Mouse (Mus musculus) forebrain, embryonic 11.5 days (tissue): ENCODE data around the gene Ap3d1. TPM values are rescaled to one million over a fixed set of nuclear protein-coding genes. Genes with fewer than 3 reads are reported as not detected.
A peak's percentile ranks its signal among the peaks of the same experiment; 100 is the strongest.

ENCODE experiments used
- ATAC-seq: fragments of 200-750 bp; cut with Nextera tagmentation; replicated peaks from 2 replicates; pipeline ENCODE4 v1.8.0; 2017; ENCODE audit warnings: moderate TSS enrichment; ENCODE audit not compliant: low FRiP score
- DNase-seq: peaks from one replicate; pipeline ENCODE4 v3.0.0-alpha.2; 2017; ENCODE audit warnings: low spot score
- H3K27ac ChIP-seq: fragments of 300-500 bp; sonication (generic); 2 replicates; pipeline ENCODE4 v1.5.1; 2014; ENCODE audit warnings: low read depth, low read length
- H3K27me3 ChIP-seq: fragments of 300-500 bp; sonication (generic); 2 replicates; pipeline ENCODE4 v1.6.1; 2014; ENCODE audit warnings: mild to moderate bottlenecking, low read length, mixed read lengths; ENCODE audit not compliant: control insufficient read depth, insufficient read depth
- H3K36me3 ChIP-seq: fragments of 300-500 bp; sonication (generic); 2 replicates; pipeline ENCODE4 v1.6.1; 2014; ENCODE audit warnings: mild to moderate bottlenecking, low read length, moderate library complexity, mixed read lengths; ENCODE audit not compliant: control insufficient read depth, insufficient read depth
- H3K4me1 ChIP-seq: fragments of 300-500 bp; sonication (generic); replicated peaks from 2 replicates; pipeline ENCODE4 v1.6.1; 2014; ENCODE audit warnings: low read length, mixed read lengths; ENCODE audit not compliant: control insufficient read depth, insufficient read depth
- H3K4me2 ChIP-seq: fragments of 300-500 bp; sonication (generic); 2 replicates; pipeline ENCODE4 v1.6.1; 2014; ENCODE audit warnings: low read depth, mild to moderate bottlenecking, low read length, moderate library complexity, mixed read lengths; ENCODE audit not compliant: severe bottlenecking
- H3K4me3 ChIP-seq: fragments of 300-500 bp; sonication (generic); 2 replicates; pipeline ENCODE4 v1.5.1; 2014; ENCODE audit warnings: low read depth, low read length
- H3K9ac ChIP-seq: fragments of 300-500 bp; sonication (generic); 2 replicates; pipeline ENCODE4 v1.6.1; 2014; ENCODE audit warnings: low read length
- H3K9me3 ChIP-seq: fragments of 300-500 bp; sonication (generic); 2 replicates; pipeline ENCODE4 v1.6.1; 2016; ENCODE audit warnings: low read length, mixed read lengths; ENCODE audit not compliant: control insufficient read depth
- WGBS: fragments of 180-500 bp; shearing (Covaris S2); extraction: QIAGEN DNeasy Blood & Tissue Kit; methylation state at CpG from one replicate; pipeline ENCODE4 v1.1.7; 2014; 5-methylcytosine and 5-hydroxymethylcytosine counted together
- polyA plus RNA-seq: library from polyadenylated mRNA; unstranded; fragments of >200 nt; fragmentation: Nextera tagmentation; extraction: Ambion mirVana; gene quantifications from 2 replicates; pipeline ENCODE4 v1.2.1, GENCODE M21; 2014

Gene Ap3d1
- polyA plus RNA-seq = 84.2 and 86.3 TPM in 2 replicates

GRCm38 (mm10) chr10:80742180-80742978, at the start of gene Ap3d1:
Ap3d1 (minus strand) TSS chr10:80742264.
- no peaks in the 10 kb centered on the region for H3K27me3 ChIP-seq
- H3K36me3 ChIP-seq = no peaks in the 10 kb centered on the region; the same call in 1 of the 2 replicates
- peak; percentile 96 for DNase-seq
- peak within 1 kb of the TSS; percentile 99 for H3K4me3 ChIP-seq
- H3K4me2 ChIP-seq = peak within 1 kb of the TSS; percentile 86
- H3K9ac ChIP-seq = peak within 1 kb of the TSS; percentile 95
- 3% methylated on average over 25 of the region's 25 CpGs for WGBS
- H3K27ac ChIP-seq = 0 out of 2 replicates have a peak within 1 kb of the TSS, but pooled peaks have one; percentile 18
- no peaks in the 10 kb centered on the region for H3K9me3 ChIP-seq
- H3K4me1 ChIP-seq = peaks cover 14% of the 10 kb centered on the region
- ATAC-seq = peak; percentile 99

GRCm38 (mm10) chr10:80791476-80792174, 49.6 kb upstream of the Ap3d1 start:
- WGBS = 84% methylated on average over 33 of the region's 33 CpGs
- Histone ChIP-seq H3K9ac (no peak overlapping the region), H3K9me3 (no peaks in the 10 kb centered on the region), H3K36me3 (peaks cover 39% of the 10 kb centered on the region), H3K4me1 (peaks cover 2% of the 10 kb centered on the region; the same call in 1 of the 2 replicates), H3K4me3 (no peak overlapping the region), H3K27me3 (no peaks in the 10 kb centered on the region), H3K4me2 (no peak overlapping the region), H3K27ac (no peak overlapping the region)
- DNase-seq (no peak), ATAC-seq (no peak)

- H3K4me3 ChIP-seq = no peak overlapping the region
- DNase-seq (no peak), ATAC-seq (no peak)
- H3K36me3 ChIP-seq = peaks cover 39% of the 10 kb centered on the region
- H3K4me1 ChIP-seq = no peaks in the 10 kb centered on the region
- no peaks in the 10 kb centered on the region for H3K9me3 ChIP-seq
- no peaks in the 10 kb centered on the region for H3K27me3 ChIP-seq
- H3K27ac ChIP-seq = no peak overlapping the region
- no peak overlapping the region for H3K4me2 ChIP-seq
- no peak overlapping the region for H3K9ac ChIP-seq
- WGBS = 93% methylated on average over 19 of the region's 19 CpGs
Observed at GRCm38 (mm10) chr10:80790761-80791404, 48.8 kb upstream of the Ap3d1 start.

- Histone ChIP-seq H3K27me3 (no peaks in the 10 kb centered on the region), H3K9ac (no peak overlapping the region), H3K36me3 (peaks cover 47% of the 10 kb centered on the region), H3K4me1 (no peaks in the 10 kb centered on the region), H3K27ac (no peak overlapping the region), H3K4me3 (no peak overlapping the region), H3K9me3 (no peaks in the 10 kb centered on the region), H3K4me2 (no peak overlapping the region)
- ATAC-seq (no peak), DNase-seq (no peak)
- WGBS = 74% methylated on average over 2 of the region's 2 CpGs
Observed at GRCm38 (mm10) chr10:80787517-80787916, 45.5 kb upstream of the Ap3d1 start.

GRCm38 (mm10) chr10:80785963-80786362, 43.9 kb upstream of the Ap3d1 start:
- peaks cover 36% of the 10 kb centered on the region for H3K36me3 ChIP-seq
- ATAC-seq (no peak), DNase-seq (no peak)
- no peaks in the 10 kb centered on the region for H3K27me3 ChIP-seq
- H3K9me3 ChIP-seq = no peaks in the 10 kb centered on the region
- no peak overlapping the region for H3K27ac ChIP-seq
- H3K4me1 ChIP-seq = no peaks in the 10 kb centered on the region
- H3K4me3 ChIP-seq = no peak overlapping the region
- H3K9ac ChIP-seq = no peak overlapping the region
- no peak overlapping the region for H3K4me2 ChIP-seq
- 92% methylated on average over 11 of the region's 11 CpGs for WGBS

GRCm38 (mm10) chr10:80784871-80785270, 42.8 kb upstream of the Ap3d1 start:
- 79% methylated on average over 12 of the region's 12 CpGs for WGBS
- no peaks in the 10 kb centered on the region for H3K27me3 ChIP-seq
- peaks cover 30% of the 10 kb centered on the region for H3K36me3 ChIP-seq
- H3K4me1 ChIP-seq = no peaks in the 10 kb centered on the region
- no peak for DNase-seq
- no peaks in the 10 kb centered on the region for H3K9me3 ChIP-seq
- ATAC-seq = no peak
- H3K9ac ChIP-seq = no peak overlapping the region
- H3K27ac ChIP-seq = no peak overlapping the region
- no peak overlapping the region for H3K4me3 ChIP-seq
- no peak overlapping the region for H3K4me2 ChIP-seq

- H3K4me1 ChIP-seq = no peaks in the 10 kb centered on the region
- no peaks in the 10 kb centered on the region for H3K27me3 ChIP-seq
- DNase-seq = no peak
- no peak overlapping the region for H3K27ac ChIP-seq
- no peaks in the 10 kb centered on the region for H3K9me3 ChIP-seq
- no peak for ATAC-seq
- H3K36me3 ChIP-seq = peaks cover 27% of the 10 kb centered on the region
- WGBS = 100% methylated on average over 2 of the region's 2 CpGs
- H3K9ac ChIP-seq = no peak overlapping the region
- H3K4me2 ChIP-seq = no peak overlapping the region
- H3K4me3 ChIP-seq = no peak overlapping the region
Observed at GRCm38 (mm10) chr10:80784302-80784701, 42.2 kb upstream of the Ap3d1 start.

- Histone ChIP-seq H3K9ac (no peak overlapping the region), H3K27ac (no peak overlapping the region), H3K4me1 (no peaks in the 10 kb centered on the region), H3K4me2 (no peak overlapping the region), H3K27me3 (no peaks in the 10 kb centered on the region; the same call in 1 of the 2 replicates), H3K36me3 (peaks cover 9% of the 10 kb centered on the region; the same call in 1 of the 2 replicates), H3K9me3 (no peaks in the 10 kb centered on the region), H3K4me3 (no peak overlapping the region)
- ATAC-seq = no peak
- no peak for DNase-seq
Observed at GRCm38 (mm10) chr10:80779565-80779964, 37.5 kb upstream of the Ap3d1 start.
